In the genomic region with DNA sequence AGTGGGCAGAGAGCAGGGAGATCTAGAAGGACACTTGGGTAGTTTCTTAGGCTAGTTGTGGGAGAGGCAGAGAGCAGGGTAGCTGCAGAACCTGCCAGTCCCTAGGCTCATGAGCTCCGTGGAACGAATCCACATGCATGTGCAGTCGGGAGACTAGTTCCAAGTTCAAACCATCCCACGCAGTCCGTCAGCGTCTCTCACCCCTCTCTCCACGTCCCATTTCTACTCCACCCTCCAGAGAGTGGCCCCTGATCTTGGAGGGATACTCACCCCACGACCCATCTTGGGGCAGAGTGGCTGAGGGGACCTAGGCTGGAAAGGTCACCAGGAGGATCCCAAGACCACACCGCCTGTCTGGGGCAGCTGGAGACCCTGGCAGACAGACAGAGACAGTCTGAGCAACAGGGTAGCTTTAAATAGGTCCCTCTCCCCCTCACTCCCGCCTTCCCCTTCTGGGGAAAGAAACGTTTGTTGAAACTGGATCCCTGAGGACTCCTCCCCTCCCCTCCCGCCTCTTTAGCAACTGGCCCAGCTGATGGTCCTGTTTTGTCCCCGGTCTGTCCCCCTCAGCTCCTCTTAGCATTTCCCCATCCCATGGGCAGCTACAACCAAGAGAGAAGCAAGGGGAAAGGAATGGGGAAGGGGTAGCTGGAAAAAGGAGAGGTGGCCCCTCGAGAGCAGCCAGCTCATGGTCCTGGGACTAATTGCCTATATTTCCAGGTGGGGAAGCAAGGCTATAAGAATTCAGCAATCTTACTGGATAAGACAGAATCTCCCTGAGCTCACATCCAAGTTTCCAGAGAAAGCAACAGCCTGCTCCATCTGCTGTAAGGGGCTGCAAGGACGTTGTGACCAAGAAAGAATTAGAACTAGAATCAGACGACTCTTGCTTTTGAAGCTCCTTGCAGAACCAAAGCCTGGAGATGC, we compare ENCODE assay signal across 9 mouse cellular contexts. TPM values are rescaled to one million over a fixed set of nuclear protein-coding genes. Genes with fewer than 3 reads are reported as not detected.
A peak's percentile ranks its signal among the peaks of the same experiment; 100 is the strongest.
DNase-seq lines count a peak whose midpoint lies in the region; ATAC-seq and TF ChIP-seq lines count a peak whose summit lies in the region.
"Had no signal": no experiment of that assay in that cellular context is flagged by ENCODE, and none has a peak within 500 bp of the region (broad histone marks: within the 10 kb centered on the region; RNA-seq: fewer than 3 reads in every experiment).

Atp1a2 (minus strand) TSS at position 454 of the 927 bp plus-strand sequence.

- no peak for DNase-seq in cerebellum, adult 9-10 months
- peak; percentile 85 for DNase-seq in brain, embryonic 14.5 days (ENCODE audit: low read depth)
- DNase-seq in gastrocnemius, postnatal 10 days = peak; percentile 67
- DNase-seq in yolk sac, embryonic 10.5 days (ENCODE audit: low spot score) = no peak

- peaks cover 58% of the 10 kb centered on the region for H3K4me1 ChIP-seq in hindbrain, embryonic 13.5 days (replicated peaks)
- H3K4me1 ChIP-seq in limb, embryonic 13.5 days = peaks cover 79% of the 10 kb centered on the region
- peaks cover 48% of the 10 kb centered on the region for H3K4me1 ChIP-seq in neural tube, embryonic 12.5 days

- H3K27me3 ChIP-seq in hindbrain, embryonic 13.5 days = peaks cover 8% of the 10 kb centered on the region
- H3K27me3 ChIP-seq in limb, embryonic 13.5 days = no peaks in the 10 kb centered on the region
- no peaks in the 10 kb centered on the region for H3K27me3 ChIP-seq in neural tube, embryonic 12.5 days (replicated peaks)

- H3K4me3 ChIP-seq in hindbrain, embryonic 13.5 days = peak within 1 kb of the TSS; percentile 32
- peak within 1 kb of the TSS; percentile 28 for H3K4me3 ChIP-seq in limb, embryonic 13.5 days
- peak within 1 kb of the TSS; percentile 20 for H3K4me3 ChIP-seq in neural tube, embryonic 12.5 days

- WGBS in hindbrain, embryonic 13.5 days = 13% methylated on average over 16 of the region's 16 CpGs
- 7% methylated on average over 16 of the region's 16 CpGs for WGBS in limb, embryonic 13.5 days
- WGBS in neural tube, embryonic 12.5 days = 11% methylated on average over 16 of the region's 16 CpGs

- TF ChIP-seq CTCF in brain, embryonic 14.5 days (IDR thresholded peaks at IDR 0.05; ENCODE audit: borderline replicate concordance, extremely low read depth, insufficient read depth, insufficient read length) = no peak

- H3K9me3 ChIP-seq in hindbrain, embryonic 13.5 days = no peaks in the 10 kb centered on the region
- H3K9me3 ChIP-seq in limb, embryonic 13.5 days = no peaks in the 10 kb centered on the region
- no peaks in the 10 kb centered on the region for H3K9me3 ChIP-seq in neural tube, embryonic 12.5 days

- peak within 1 kb of the TSS; percentile 45 for H3K4me2 ChIP-seq in hindbrain, embryonic 13.5 days
- peak within 1 kb of the TSS; percentile 56 for H3K4me2 ChIP-seq in limb, embryonic 13.5 days (replicated peaks)
- peak within 1 kb of the TSS; percentile 45 for H3K4me2 ChIP-seq in neural tube, embryonic 12.5 days (replicated peaks)

- peak within 1 kb of the TSS; percentile 80 for H3K27ac ChIP-seq in hindbrain, embryonic 13.5 days
- peak within 1 kb of the TSS; percentile 73 for H3K27ac ChIP-seq in limb, embryonic 13.5 days
- H3K27ac ChIP-seq in neural tube, embryonic 12.5 days = no peak within 1 kb of the TSS
- H3K27ac ChIP-seq: macrophage had no signal

- H3K36me3 ChIP-seq in hindbrain, embryonic 13.5 days = no peaks in the 10 kb centered on the region
- no peaks in the 10 kb centered on the region for H3K36me3 ChIP-seq in limb, embryonic 13.5 days
- H3K36me3 ChIP-seq in neural tube, embryonic 12.5 days = no peaks in the 10 kb centered on the region

- H3K9ac ChIP-seq in hindbrain, embryonic 13.5 days = peak within 1 kb of the TSS; percentile 58
- peak within 1 kb of the TSS; percentile 55 for H3K9ac ChIP-seq in limb, embryonic 13.5 days
- no peak within 1 kb of the TSS for H3K9ac ChIP-seq in neural tube, embryonic 12.5 days

- peak; percentile 37; the same call in 1 of the 2 replicates for TF ChIP-seq POLR2A in brain, embryonic 14.5 days (IDR thresholded peaks at IDR 0.05; ENCODE audit: borderline replicate concordance, extremely low read depth, insufficient read depth, insufficient read length, poor library complexity, severe bottlenecking)

- ATAC-seq in cerebellum, adult (ENCODE audit: insufficient number of reproducible peaks, low FRiP score, low TSS enrichment) = 0 out of 2 replicates have a peak, but pooled peaks have one; percentile 3
- ATAC-seq in hindbrain, embryonic 13.5 days (ENCODE audit: low FRiP score) = peak; percentile 5; the same call in 1 of the 2 replicates
- peak; percentile 37 for ATAC-seq in limb, embryonic 13.5 days (ENCODE audit: low FRiP score, low read depth)
- peak; percentile 23; the same call in 1 of the 2 replicates for ATAC-seq in neural tube, embryonic 12.5 days (ENCODE audit: low FRiP score, low read depth)

RNA-seq across cellular contexts. Expression of gene Atp1a2, which starts in this region (rescaled TPM):
- 51.5 and 82.9 TPM in 2 replicates for polyA plus RNA-seq in brain, embryonic 14.5 days (2012; rRNA removed)
- total RNA-seq in gastrocnemius, postnatal 10 days (2021) = 100 to 1,000 TPM; 695 to 761 TPM
- 41.5 and 42.3 TPM in 2 replicates for polyA plus RNA-seq in hindbrain, embryonic 13.5 days (2015; fragmentation: Nextera tagmentation; extraction: Ambion mirVana)
- 5.3 and 5.6 TPM in 2 replicates for polyA plus RNA-seq in limb, embryonic 13.5 days (2015; fragmentation: Nextera tagmentation; extraction: Ambion mirVana)
- 14.5 and 14.9 TPM in 2 replicates for polyA plus RNA-seq in neural tube, embryonic 12.5 days (2016; fragmentation: Nextera tagmentation; extraction: Ambion mirVana)
- polyA plus RNA-seq: macrophage had no signal

Comparison
In these comparisons a context has a peak if more than half of its experiments do, and no peak if none do; other contexts are left out.
1. DNase-seq: peak in brain, embryonic 14.5 days (single experiment) and gastrocnemius, postnatal 10 days (single experiment); none in cerebellum, adult 9-10 months (single experiment) and yolk sac, embryonic 10.5 days (single experiment).
2. Peak in every context shown above with its lines, with median percentiles within 50 percentile points of each other: ATAC-seq, H3K4me2 ChIP-seq and H3K4me3 ChIP-seq.